Mouse (Mus musculus) bone marrow macrophage, adult 2 months (primary cell): Measurements from ENCODE around the gene Unc80.

Experiments
- CTCF ChIP-seq: IDR thresholded peaks from 2 replicates; pipeline ENCODE4 v1.5.1; 2012; ENCODE audit warnings: low read depth, mild to moderate bottlenecking, low read length, moderate library complexity
- POLR2A ChIP-seq: IDR thresholded peaks from 2 replicates; pipeline ENCODE4 v1.6.1; 2012; ENCODE audit warnings: mild to moderate bottlenecking, low read depth, low read length, borderline replicate concordance

- TF ChIP-seq CTCF (no peak), POLR2A (no peak)
These were observed 27.3 kb downstream of the Unc80 start for GRCm38 (mm10) chr1:66495310-66496012.
